Mouse (Mus musculus): Measurements from ENCODE around the gene Fads1. TPM values are rescaled to one million over a fixed set of nuclear protein-coding genes. Genes with fewer than 3 reads are reported as not detected.

The Fads1 gene
- polyA plus RNA-seq, 1 experiment: 56.8 TPM

GRCm38 (mm10) chr19:10238477-10238876 lies 55.8 kb downstream of the Fads1 start:
- Histone ChIP-seq H3K27me3 (ENCODE audit: control insufficient read depth, insufficient read depth, low read length, poor library complexity, severe bottlenecking) (no peaks in the 10 kb centered on the region), H3K4me1 (ENCODE audit: control insufficient read depth, insufficient read depth, low read length) (peaks cover 2% of the 10 kb centered on the region), H3K9ac (ENCODE audit: low read depth, poor library complexity, severe bottlenecking) (no peak overlapping the region), H3K36me3 (ENCODE audit: control insufficient read depth, insufficient read depth, low read length, poor library complexity, severe bottlenecking) (no peaks in the 10 kb centered on the region), H3K9me3 (replicated peaks; ENCODE audit: control insufficient read depth, insufficient read depth, low read length, poor library complexity, severe bottlenecking) (no peaks in the 10 kb centered on the region), H3K27ac (ENCODE audit: insufficient read depth, low read length) (no peak overlapping the region), H3K4me3 (ENCODE audit: low read depth, low read length) (no peak overlapping the region)
- TF ChIP-seq POLR2A (IDR thresholded peaks at IDR 0.05; ENCODE audit: insufficient read depth, low read length) (no peak), CTCF (IDR thresholded peaks at IDR 0.05; ENCODE audit: low read depth, low read length) (no peak), EP300 (IDR thresholded peaks at IDR 0.05; ENCODE audit: insufficient read depth, low read depth, low read length) (no peak)

GRCm38 (mm10) chr19:10239419-10239818 lies 56.7 kb downstream of the Fads1 start:
- no peaks in the 10 kb centered on the region for H3K9me3 ChIP-seq (replicated peaks; ENCODE audit: control insufficient read depth, insufficient read depth, low read length, poor library complexity, severe bottlenecking)
- H3K4me1 ChIP-seq (ENCODE audit: control insufficient read depth, insufficient read depth, low read length): peaks cover 2% of the 10 kb centered on the region
- H3K36me3 ChIP-seq (ENCODE audit: control insufficient read depth, insufficient read depth, low read length, poor library complexity, severe bottlenecking): no peaks in the 10 kb centered on the region
- no peak for TF ChIP-seq EP300 (IDR thresholded peaks at IDR 0.05; ENCODE audit: insufficient read depth, low read depth, low read length)
- TF ChIP-seq POLR2A (IDR thresholded peaks at IDR 0.05; ENCODE audit: insufficient read depth, low read length): no peak
- no peak for TF ChIP-seq CTCF (IDR thresholded peaks at IDR 0.05; ENCODE audit: low read depth, low read length)
- peak overlapping the region; percentile 70; the same call in 1 of the 2 replicates for H3K4me3 ChIP-seq (ENCODE audit: low read depth, low read length)
- no peak overlapping the region for H3K27ac ChIP-seq (ENCODE audit: insufficient read depth, low read length)
- peak overlapping the region; percentile 65; the same call in 1 of the 2 replicates for H3K9ac ChIP-seq (ENCODE audit: low read depth, poor library complexity, severe bottlenecking)
- H3K27me3 ChIP-seq (ENCODE audit: control insufficient read depth, insufficient read depth, low read length, poor library complexity, severe bottlenecking): no peaks in the 10 kb centered on the region

- Histone ChIP-seq H3K4me1 (ENCODE audit: control insufficient read depth, insufficient read depth, low read length) (peaks cover 2% of the 10 kb centered on the region), H3K36me3 (ENCODE audit: control insufficient read depth, insufficient read depth, low read length, poor library complexity, severe bottlenecking) (no peaks in the 10 kb centered on the region), H3K9ac (ENCODE audit: low read depth, poor library complexity, severe bottlenecking) (peak overlapping the region; percentile 65), H3K9me3 (replicated peaks; ENCODE audit: control insufficient read depth, insufficient read depth, low read length, poor library complexity, severe bottlenecking) (no peaks in the 10 kb centered on the region), H3K4me3 (ENCODE audit: low read depth, low read length) (peak overlapping the region; percentile 70), H3K27ac (ENCODE audit: insufficient read depth, low read length) (peak overlapping the region; percentile 20; the same call in 1 of the 2 replicates), H3K27me3 (ENCODE audit: control insufficient read depth, insufficient read depth, low read length, poor library complexity, severe bottlenecking) (no peaks in the 10 kb centered on the region)
- TF ChIP-seq EP300 (IDR thresholded peaks at IDR 0.05; ENCODE audit: insufficient read depth, low read depth, low read length): no peak
- TF ChIP-seq POLR2A (IDR thresholded peaks at IDR 0.05; ENCODE audit: insufficient read depth, low read length): no peak
- no peak for TF ChIP-seq CTCF (IDR thresholded peaks at IDR 0.05; ENCODE audit: low read depth, low read length)
Observed at GRCm38 (mm10) chr19:10239975-10240653, 57.4 kb downstream of the Fads1 start.

- Histone ChIP-seq H3K9me3 (replicated peaks; ENCODE audit: control insufficient read depth, insufficient read depth, low read length, poor library complexity, severe bottlenecking) (no peaks in the 10 kb centered on the region), H3K27me3 (ENCODE audit: control insufficient read depth, insufficient read depth, low read length, poor library complexity, severe bottlenecking) (no peaks in the 10 kb centered on the region), H3K9ac (ENCODE audit: low read depth, poor library complexity, severe bottlenecking) (peak within 1 kb of the TSS; percentile 65), H3K4me3 (ENCODE audit: low read depth, low read length) (peak within 1 kb of the TSS; percentile 70), H3K36me3 (ENCODE audit: control insufficient read depth, insufficient read depth, low read length, poor library complexity, severe bottlenecking) (no peaks in the 10 kb centered on the region), H3K27ac (ENCODE audit: insufficient read depth, low read length) (peak within 1 kb of the TSS; percentile 20; the same call in 1 of the 2 replicates), H3K4me1 (ENCODE audit: control insufficient read depth, insufficient read depth, low read length) (peaks cover 2% of the 10 kb centered on the region)
- TF ChIP-seq CTCF (IDR thresholded peaks at IDR 0.05; ENCODE audit: low read depth, low read length) (peak; percentile 98), POLR2A (IDR thresholded peaks at IDR 0.05; ENCODE audit: insufficient read depth, low read length) (no peak), EP300 (IDR thresholded peaks at IDR 0.05; ENCODE audit: insufficient read depth, low read depth, low read length) (peak; percentile 58; the same call in 1 of the 2 replicates)
Observed at GRCm38 (mm10) chr19:10240654-10241305, 58.1 kb downstream of the Fads1 start, which contains the start of gene Myrf. Gene Myrf (minus strand): TSS chr19:10240748.

- H3K27ac ChIP-seq (ENCODE audit: insufficient read depth, low read length): no peak overlapping the region
- peaks cover 2% of the 10 kb centered on the region for H3K4me1 ChIP-seq (ENCODE audit: control insufficient read depth, insufficient read depth, low read length)
- no peak overlapping the region for H3K4me3 ChIP-seq (ENCODE audit: low read depth, low read length)
- H3K9me3 ChIP-seq (replicated peaks; ENCODE audit: control insufficient read depth, insufficient read depth, low read length, poor library complexity, severe bottlenecking): no peaks in the 10 kb centered on the region
- H3K27me3 ChIP-seq (ENCODE audit: control insufficient read depth, insufficient read depth, low read length, poor library complexity, severe bottlenecking): no peaks in the 10 kb centered on the region
- TF ChIP-seq POLR2A (IDR thresholded peaks at IDR 0.05; ENCODE audit: insufficient read depth, low read length): no peak
- 0 out of 2 replicates have a peak, but pooled peaks have one; percentile 35 for TF ChIP-seq EP300 (IDR thresholded peaks at IDR 0.05; ENCODE audit: insufficient read depth, low read depth, low read length)
- H3K9ac ChIP-seq (ENCODE audit: low read depth, poor library complexity, severe bottlenecking): no peak overlapping the region
- H3K36me3 ChIP-seq (ENCODE audit: control insufficient read depth, insufficient read depth, low read length, poor library complexity, severe bottlenecking): no peaks in the 10 kb centered on the region
Observed at GRCm38 (mm10) chr19:10242916-10243315, 60.2 kb downstream of the Fads1 start.

- no peaks in the 10 kb centered on the region for H3K9me3 ChIP-seq (replicated peaks; ENCODE audit: control insufficient read depth, insufficient read depth, low read length, poor library complexity, severe bottlenecking)
- H3K36me3 ChIP-seq (ENCODE audit: control insufficient read depth, insufficient read depth, low read length, poor library complexity, severe bottlenecking): no peaks in the 10 kb centered on the region
- H3K27me3 ChIP-seq (ENCODE audit: control insufficient read depth, insufficient read depth, low read length, poor library complexity, severe bottlenecking): no peaks in the 10 kb centered on the region
- no peak overlapping the region for H3K9ac ChIP-seq (ENCODE audit: low read depth, poor library complexity, severe bottlenecking)
- TF ChIP-seq POLR2A (IDR thresholded peaks at IDR 0.05; ENCODE audit: insufficient read depth, low read length) (no peak), EP300 (IDR thresholded peaks at IDR 0.05; ENCODE audit: insufficient read depth, low read depth, low read length) (no peak), CTCF (IDR thresholded peaks at IDR 0.05; ENCODE audit: low read depth, low read length) (peak; percentile 87)
- no peak overlapping the region for H3K27ac ChIP-seq (ENCODE audit: insufficient read depth, low read length)
- peaks cover 2% of the 10 kb centered on the region for H3K4me1 ChIP-seq (ENCODE audit: control insufficient read depth, insufficient read depth, low read length)
- H3K4me3 ChIP-seq (ENCODE audit: low read depth, low read length): no peak overlapping the region
Observed at GRCm38 (mm10) chr19:10244183-10244582, 61.5 kb downstream of the Fads1 start.

Other genes starting within 250 kb of the Fads1 start
- 606 and 634 TPM in 2 replicates for gene Fth1, start 202.3 kb upstream of the Fads1 start, polyA plus RNA-seq (2011; ENCODE audit: insufficient read depth, insufficient read length, low read depth, missing spikeins)
- 1.4 and 3.1 TPM in 2 replicates for gene Best1, start 181.3 kb upstream of the Fads1 start, polyA plus RNA-seq (2011; ENCODE audit: insufficient read depth, insufficient read length, low read depth, missing spikeins)
- 3.2 and 4.1 TPM in 2 replicates for gene Rab3il1, start 181.2 kb upstream of the Fads1 start, polyA plus RNA-seq (2011; ENCODE audit: insufficient read depth, insufficient read length, low read depth, missing spikeins)
- gene Fads3, start 141.3 kb upstream of the Fads1 start, polyA plus RNA-seq (2011; ENCODE audit: insufficient read depth, insufficient read length, low read depth, missing spikeins): 0.81 and 3.1 TPM in 2 replicates
- gene Fads2, start 81.1 kb upstream of the Fads1 start, polyA plus RNA-seq (2011; ENCODE audit: insufficient read depth, insufficient read length, low read depth, missing spikeins): 84.5 and 104 TPM in 2 replicates
- gene Tmem258, start 21.1 kb downstream of the Fads1 start, polyA plus RNA-seq (2011; ENCODE audit: insufficient read depth, insufficient read length, low read depth, missing spikeins): 290 and 300 TPM in 2 replicates
- gene Fen1, start 21.3 kb downstream of the Fads1 start, polyA plus RNA-seq (2011; ENCODE audit: insufficient read depth, insufficient read length, low read depth, missing spikeins): 36.1 and 40.5 TPM in 2 replicates
- 15.0 and 15.9 TPM in 2 replicates for gene Myrf, start 57.9 kb downstream of the Fads1 start, polyA plus RNA-seq (2011; ENCODE audit: insufficient read depth, insufficient read length, low read depth, missing spikeins)
- gene Dagla, start 122.0 kb downstream of the Fads1 start, polyA plus RNA-seq (2011; ENCODE audit: insufficient read depth, insufficient read length, low read depth, missing spikeins): 1.2 and 1.6 TPM in 2 replicates
- gene Syt7, start 206.2 kb downstream of the Fads1 start, polyA plus RNA-seq (2011; ENCODE audit: insufficient read depth, insufficient read length, low read depth, missing spikeins): 4.1 and 4.9 TPM in 2 replicates

All from ES-Bruce4 (cell line).